ENCODE assay signal across 8 mouse cellular contexts in the genomic region with DNA sequence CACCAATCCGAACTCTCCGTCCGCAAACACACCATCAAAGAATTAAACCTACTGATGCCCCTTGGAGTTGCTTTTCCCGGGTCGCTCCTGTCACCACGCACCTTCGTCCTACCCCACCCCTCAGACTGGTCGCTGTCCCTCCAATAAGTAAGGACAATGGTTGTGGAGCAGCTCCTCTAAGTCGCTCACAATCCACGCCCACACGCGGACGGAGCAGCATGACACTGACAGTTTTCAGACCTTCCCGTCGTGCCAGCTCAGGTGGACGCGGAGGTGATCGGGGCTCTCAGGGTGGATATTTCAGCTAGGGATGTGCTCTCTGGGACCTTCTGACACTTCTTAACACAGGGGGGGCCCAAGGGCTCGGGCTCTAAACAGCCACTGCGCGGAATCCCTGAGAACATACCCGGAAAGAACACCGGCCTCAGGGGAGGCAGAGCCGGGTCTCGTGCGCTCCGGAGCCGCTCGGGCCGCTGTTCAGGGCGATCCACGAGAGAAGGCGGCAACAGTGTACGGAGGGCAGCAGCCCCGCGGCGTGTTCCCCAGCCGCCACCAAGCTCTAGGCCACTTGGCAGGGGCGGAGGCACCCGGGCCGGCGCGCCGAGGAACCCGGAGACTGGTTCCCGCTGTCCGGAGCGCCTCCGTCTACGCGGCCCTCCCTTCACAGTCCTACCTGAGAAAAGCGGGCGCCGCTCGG. TPM values are rescaled to one million over a fixed set of nuclear protein-coding genes. Genes with fewer than 3 reads are reported as not detected.
DNase-seq lines count a peak whose midpoint lies in the region; ATAC-seq lines count a peak whose summit lies in the region.

No protein-coding gene starts in this region.

- peaks cover 9% of the 10 kb centered on the region for H3K4me1 ChIP-seq in forebrain, embryonic 16.5 days (replicated peaks; ENCODE audit: control insufficient read depth, insufficient read depth, low read length)
- H3K4me1 ChIP-seq in midbrain, embryonic 15.5 days: peaks cover 16% of the 10 kb centered on the region
- 0 out of 2 replicates have a peak, but pooled peaks cover 4% of the 10 kb centered on the region for H3K4me1 ChIP-seq in stomach, embryonic 14.5 days (ENCODE audit: control insufficient read depth, insufficient read depth, low read length)

- peak overlapping the region; percentile 94 for H3K4me2 ChIP-seq in forebrain, embryonic 16.5 days (ENCODE audit: low read length)
- H3K4me2 ChIP-seq in midbrain, embryonic 15.5 days: peak overlapping the region; percentile 81
- peak overlapping the region; percentile 72 for H3K4me2 ChIP-seq in stomach, embryonic 14.5 days (replicated peaks; ENCODE audit: low read depth, low read length)

- under 1% methylated on average over 55 of the region's 55 CpGs for WGBS in forebrain, embryonic 16.5 days
- WGBS in midbrain, embryonic 15.5 days: under 1% methylated on average over 46 of the region's 55 CpGs
- WGBS in stomach, embryonic 14.5 days: under 1% methylated on average over 55 of the region's 55 CpGs

- peak overlapping the region; percentile 72 for H3K4me3 ChIP-seq in forebrain, embryonic 16.5 days (replicated peaks; ENCODE audit: low read length)
- H3K4me3 ChIP-seq in midbrain, embryonic 15.5 days: peak overlapping the region; percentile 96
- H3K4me3 ChIP-seq in stomach, embryonic 14.5 days (ENCODE audit: low read depth, low read length): peak overlapping the region; percentile 97

- ATAC-seq in forebrain, embryonic 16.5 days: peak; percentile 84
- ATAC-seq in inflammation-experienced regulatory T-cells, adult 6 months: peak; percentile 57
- ATAC-seq in midbrain, embryonic 15.5 days (replicated peaks): peak; percentile 87
- ATAC-seq in stomach, embryonic 14.5 days (ENCODE audit: insufficient number of reproducible peaks, insufficient read depth, low FRiP score, low read depth): no peak

- peak overlapping the region; percentile 51 for H3K27ac ChIP-seq in forebrain, embryonic 16.5 days (ENCODE audit: low read length)
- peak overlapping the region; percentile 84 for H3K27ac ChIP-seq in midbrain, embryonic 15.5 days
- peak overlapping the region; percentile 48; the same call in 1 of the 2 replicates for H3K27ac ChIP-seq in stomach, embryonic 14.5 days (ENCODE audit: low read length)

- H3K9ac ChIP-seq in forebrain, embryonic 16.5 days (replicated peaks; ENCODE audit: low read depth, low read length): peak overlapping the region; percentile 87
- peak overlapping the region; percentile 98 for H3K9ac ChIP-seq in midbrain, embryonic 15.5 days
- H3K9ac ChIP-seq in stomach, embryonic 14.5 days (replicated peaks; ENCODE audit: low read depth, low read length): peak overlapping the region; percentile 88

- no peaks in the 10 kb centered on the region for H3K9me3 ChIP-seq in forebrain, embryonic 16.5 days (ENCODE audit: control insufficient read depth, low read length)
- no peaks in the 10 kb centered on the region for H3K9me3 ChIP-seq in midbrain, embryonic 15.5 days
- no peaks in the 10 kb centered on the region for H3K9me3 ChIP-seq in stomach, embryonic 14.5 days (ENCODE audit: control insufficient read depth, low read depth, low read length)

- H3K27me3 ChIP-seq in forebrain, embryonic 16.5 days (replicated peaks; ENCODE audit: control insufficient read depth, insufficient read depth, low read length): no peaks in the 10 kb centered on the region
- H3K27me3 ChIP-seq in midbrain, embryonic 15.5 days (replicated peaks): 0 out of 2 replicates have a peak, but pooled peaks cover 2% of the 10 kb centered on the region
- H3K27me3 ChIP-seq in stomach, embryonic 14.5 days (ENCODE audit: control insufficient read depth, insufficient read depth, low read length): no peaks in the 10 kb centered on the region

- DNase-seq in thymus, adult 18-20 months: peak; percentile 11 to 24
- no peak for DNase-seq in thymus, postnatal 14 days
- DNase-seq in c-Kit-negative CD71-positive TER-119-positive erythroid progenitor cells, embryonic 14.5 days (ENCODE audit: low read depth, low spot score): peak; percentile 60
- DNase-seq in liver: peak; percentile 83

- H3K36me3 ChIP-seq in forebrain, embryonic 16.5 days (ENCODE audit: control insufficient read depth, insufficient read depth): no peaks in the 10 kb centered on the region
- no peaks in the 10 kb centered on the region for H3K36me3 ChIP-seq in midbrain, embryonic 15.5 days (replicated peaks)
- H3K36me3 ChIP-seq in stomach, embryonic 14.5 days (ENCODE audit: control insufficient read depth, insufficient read depth, low read length): no peaks in the 10 kb centered on the region

RNA-seq across cellular contexts. Expression of gene Lnpk, which starts 0.9 kb away (rescaled TPM):
- polyA plus RNA-seq in forebrain, embryonic 16.5 days (2015; fragmentation: Nextera tagmentation; extraction: Ambion mirVana): 50.1 and 53.4 TPM in 2 replicates
- 10 to 100 TPM; 31.1 to 45.4 (median 39.3) TPM for polyA plus RNA-seq in inflammation-experienced regulatory T-cells, adult 6 months (2017; shearing (Covaris generic))
- 43.4 and 49.4 TPM in 2 replicates for polyA plus RNA-seq in midbrain, embryonic 15.5 days (2015; fragmentation: Nextera tagmentation; extraction: Ambion mirVana)
- 28.2 and 28.9 TPM in 2 replicates for polyA plus RNA-seq in stomach, embryonic 14.5 days (2014; fragmentation: Nextera tagmentation; extraction: Ambion mirVana)
